Mouse (Mus musculus) T-cell, adult 2 months (primary cell): Measurements from ENCODE around the gene Lmna.
A peak's percentile ranks its signal among the peaks of the same experiment; 100 is the strongest.

Experiments used
- DNase-seq: peaks from one replicate; pipeline ENCODE4 v3.0.0; 2022; ENCODE audit warnings: low spot score

Gene Lmna

GRCm38 (mm10) chr3:88446471-88447123 is 63.2 kb downstream of the Lmna start:
- no peak for DNase-seq

- DNase-seq, result no peak
Observed at GRCm38 (mm10) chr3:88442888-88443287, 66.9 kb downstream of the Lmna start.

- no peak for DNase-seq
Observed at GRCm38 (mm10) chr3:88442488-88442887, 67.3 kb downstream of the Lmna start.

GRCm38 (mm10) chr3:88440500-88441381 is 69.0 kb downstream of the Lmna start:
- DNase-seq, result peak; percentile 54

GRCm38 (mm10) chr3:88439582-88439981 is 70.2 kb downstream of the Lmna start:
- no peak for DNase-seq

- no peak for DNase-seq
Observed at GRCm38 (mm10) chr3:88437454-88437853, 72.3 kb downstream of the Lmna start.

GRCm38 (mm10) chr3:88436395-88437201 is 73.2 kb downstream of the Lmna start:
- no peak for DNase-seq

- no peak for DNase-seq
Observed at GRCm38 (mm10) chr3:88435515-88435914, 74.2 kb downstream of the Lmna start.
